In genomic region chr10:93177471-93177870, GRCm38 (mm10) we compare ENCODE assay signal across 19 mouse cellular contexts. TPM values are rescaled to one million over a fixed set of nuclear protein-coding genes. Genes with fewer than 3 reads are reported as not detected.
DNase-seq lines count a peak whose midpoint lies in the region; ATAC-seq lines count a peak whose summit lies in the region.
"Had no signal": no experiment of that assay in that cellular context is flagged by ENCODE, and none has a peak within 500 bp of the region (broad histone marks: within the 10 kb centered on the region; RNA-seq: fewer than 3 reads in every experiment).

No protein-coding gene starts in this region.

- H3K36me3 ChIP-seq in embryonic facial prominence, embryonic 13.5 days = no peaks in the 10 kb centered on the region
- H3K36me3 ChIP-seq in embryonic facial prominence, embryonic 10.5 days (replicated peaks) = peaks cover 10% of the 10 kb centered on the region
- peaks cover 4% of the 10 kb centered on the region for H3K36me3 ChIP-seq in heart, embryonic 16.5 days (ENCODE audit: control insufficient read depth, insufficient read depth)
- H3K36me3 ChIP-seq in lung, embryonic 16.5 days (ENCODE audit: control insufficient read depth, insufficient read depth, low read length) = no peaks in the 10 kb centered on the region
- H3K36me3 ChIP-seq in limb, embryonic 15.5 days = 0 out of 2 replicates have a peak, but pooled peaks cover 7% of the 10 kb centered on the region
- H3K36me3 ChIP-seq: embryonic facial prominence, embryonic 15.5 days; intestine, embryonic 15.5 days had no signal

- peak overlapping the region; percentile 48; the same call in 1 of the 2 replicates for H3K27ac ChIP-seq in embryonic facial prominence, embryonic 13.5 days
- no peak overlapping the region for H3K27ac ChIP-seq in embryonic facial prominence, embryonic 10.5 days (replicated peaks)
- H3K27ac ChIP-seq in heart, embryonic 16.5 days (ENCODE audit: low read length) = peak overlapping the region; percentile 76
- H3K27ac ChIP-seq in lung, embryonic 16.5 days (ENCODE audit: low read length) = peak overlapping the region; percentile 7; the same call in 1 of the 2 replicates
- H3K27ac ChIP-seq in limb, embryonic 15.5 days = peak overlapping the region; percentile 57; the same call in 1 of the 2 replicates
- H3K27ac ChIP-seq: embryonic facial prominence, embryonic 15.5 days; forebrain, embryonic 12.5 days; hindbrain, embryonic 12.5 days; intestine, embryonic 15.5 days; kidney, postnatal 0 days; stomach, embryonic 15.5 days had no signal

- no peaks in the 10 kb centered on the region for H3K9me3 ChIP-seq in embryonic facial prominence, embryonic 13.5 days
- no peaks in the 10 kb centered on the region for H3K9me3 ChIP-seq in embryonic facial prominence, embryonic 10.5 days
- no peaks in the 10 kb centered on the region for H3K9me3 ChIP-seq in heart, embryonic 16.5 days (replicated peaks; ENCODE audit: control insufficient read depth, low read length)
- H3K9me3 ChIP-seq in lung, embryonic 16.5 days (ENCODE audit: control insufficient read depth, low read length) = no peaks in the 10 kb centered on the region
- H3K9me3 ChIP-seq in limb, embryonic 15.5 days = no peaks in the 10 kb centered on the region
- H3K9me3 ChIP-seq: embryonic facial prominence, embryonic 15.5 days; forebrain, embryonic 12.5 days; hindbrain, embryonic 12.5 days; intestine, embryonic 15.5 days; stomach, embryonic 15.5 days had no signal

- ATAC-seq in embryonic facial prominence, embryonic 13.5 days (ENCODE audit: insufficient number of reproducible peaks, insufficient read depth, low FRiP score, low TSS enrichment, low read depth) = no peak
- ATAC-seq in heart, embryonic 16.5 days (replicated peaks; ENCODE audit: extremely low read depth, insufficient read depth, low FRiP score) = no peak
- ATAC-seq in lung, embryonic 16.5 days (ENCODE audit: low read depth) = no peak
- ATAC-seq in limb, embryonic 15.5 days (ENCODE audit: insufficient number of reproducible peaks, low FRiP score, low TSS enrichment, low read depth) = no peak
- ATAC-seq: intestine, embryonic 15.5 days had no signal

- intact Hi-C loops in heart, postnatal 10 days (cut with DNase I) = no loop called here

- H3K4me2 ChIP-seq in embryonic facial prominence, embryonic 13.5 days = no peak overlapping the region
- peak overlapping the region; percentile 56 for H3K4me2 ChIP-seq in heart, embryonic 16.5 days (ENCODE audit: low read depth, low read length)
- H3K4me2 ChIP-seq in lung, embryonic 16.5 days (ENCODE audit: low read depth, low read length) = no peak overlapping the region
- H3K4me2 ChIP-seq in limb, embryonic 15.5 days = no peak overlapping the region
- H3K4me2 ChIP-seq: embryonic facial prominence, embryonic 15.5 days; forebrain, embryonic 12.5 days; hindbrain, embryonic 12.5 days; intestine, embryonic 15.5 days; stomach, embryonic 15.5 days had no signal

- no peak overlapping the region for H3K9ac ChIP-seq in embryonic facial prominence, embryonic 13.5 days
- H3K9ac ChIP-seq in heart, embryonic 16.5 days (ENCODE audit: low read length) = no peak overlapping the region
- H3K9ac ChIP-seq in lung, embryonic 16.5 days (ENCODE audit: low read length) = no peak overlapping the region
- H3K9ac ChIP-seq in limb, embryonic 15.5 days = no peak overlapping the region
- H3K9ac ChIP-seq: embryonic facial prominence, embryonic 15.5 days; forebrain, embryonic 12.5 days; hindbrain, embryonic 12.5 days; intestine, embryonic 15.5 days; stomach, embryonic 15.5 days had no signal

- H3K4me3 ChIP-seq in embryonic facial prominence, embryonic 13.5 days = no peak overlapping the region
- H3K4me3 ChIP-seq in embryonic facial prominence, embryonic 10.5 days = no peak overlapping the region
- H3K4me3 ChIP-seq in heart, embryonic 16.5 days (ENCODE audit: low read length) = no peak overlapping the region
- H3K4me3 ChIP-seq in lung, embryonic 16.5 days (ENCODE audit: low read length) = no peak overlapping the region
- no peak overlapping the region for H3K4me3 ChIP-seq in limb, embryonic 15.5 days
- H3K4me3 ChIP-seq: embryonic facial prominence, embryonic 15.5 days; forebrain, embryonic 12.5 days; hindbrain, embryonic 12.5 days; intestine, embryonic 15.5 days; stomach, embryonic 15.5 days had no signal

- no peak for DNase-seq in embryonic facial prominence, embryonic 10.5 days (ENCODE audit: low spot score)
- DNase-seq in heart, postnatal 10 days = no peak
- DNase-seq in lung, postnatal 25 days (ENCODE audit: low spot score) = no peak
- no peak for DNase-seq in spleen, adult 12 weeks (ENCODE audit: low spot score)
- DNase-seq: adrenal gland, adult 8-10 months; cerebellum, adult 11-12 months; left cerebral cortex, postnatal 4 days; lung, adult 2 months had no signal

- H3K4me1 ChIP-seq in embryonic facial prominence, embryonic 13.5 days = peaks cover 16% of the 10 kb centered on the region
- 0 out of 2 replicates have a peak, but pooled peaks cover 3% of the 10 kb centered on the region for H3K4me1 ChIP-seq in embryonic facial prominence, embryonic 10.5 days
- peaks cover 37% of the 10 kb centered on the region for H3K4me1 ChIP-seq in heart, embryonic 16.5 days (ENCODE audit: control insufficient read depth, insufficient read depth, low read length)
- H3K4me1 ChIP-seq in lung, embryonic 16.5 days (replicated peaks; ENCODE audit: control insufficient read depth, insufficient read depth, low read length) = peaks cover 7% of the 10 kb centered on the region
- H3K4me1 ChIP-seq in limb, embryonic 15.5 days = peaks cover 8% of the 10 kb centered on the region; the same call in 1 of the 2 replicates
- H3K4me1 ChIP-seq: hindbrain, embryonic 12.5 days had no signal

- WGBS in embryonic facial prominence, embryonic 13.5 days = 46% methylated on average over 5 of the region's 5 CpGs
- 79% methylated on average over 5 of the region's 5 CpGs for WGBS in embryonic facial prominence, embryonic 10.5 days
- 30% methylated on average over 5 of the region's 5 CpGs for WGBS in heart, embryonic 16.5 days
- 58% methylated on average over 5 of the region's 5 CpGs for WGBS in lung, embryonic 16.5 days
- 36% methylated on average over 5 of the region's 5 CpGs for WGBS in limb, embryonic 15.5 days

- no peaks in the 10 kb centered on the region for H3K27me3 ChIP-seq in embryonic facial prominence, embryonic 13.5 days
- no peaks in the 10 kb centered on the region for H3K27me3 ChIP-seq in embryonic facial prominence, embryonic 10.5 days (replicated peaks; ENCODE audit: low read depth, poor library complexity, severe bottlenecking)
- no peaks in the 10 kb centered on the region for H3K27me3 ChIP-seq in heart, embryonic 16.5 days (ENCODE audit: control insufficient read depth, insufficient read depth, low read length)
- H3K27me3 ChIP-seq in lung, embryonic 16.5 days (ENCODE audit: control insufficient read depth, insufficient read depth, low read depth, low read length) = no peaks in the 10 kb centered on the region
- no peaks in the 10 kb centered on the region for H3K27me3 ChIP-seq in limb, embryonic 15.5 days
- H3K27me3 ChIP-seq: CH12.LX; embryonic facial prominence, embryonic 15.5 days; forebrain, embryonic 12.5 days; hindbrain, embryonic 12.5 days; intestine, embryonic 15.5 days; stomach, embryonic 15.5 days had no signal

RNA-seq across cellular contexts. Expression of gene Cdk17, which starts 16.8 kb away (rescaled TPM):
- polyA plus RNA-seq in embryonic facial prominence, embryonic 13.5 days (2015; fragmentation: Nextera tagmentation; extraction: Ambion mirVana) = 19.2 and 20.6 TPM in 2 replicates
- polyA plus RNA-seq in embryonic facial prominence, embryonic 10.5 days (2016; fragmentation: Nextera tagmentation; extraction: Ambion mirVana) = 18.1 and 19.0 TPM in 2 replicates
- 14.9 and 16.7 TPM in 2 replicates for polyA plus RNA-seq in heart, embryonic 16.5 days (2015; fragmentation: Nextera tagmentation; extraction: Ambion mirVana)
- 10 to 100 TPM; 30.1 to 36.7 TPM for total RNA-seq in heart, postnatal 10 days (2021)
- polyA plus RNA-seq in lung, embryonic 16.5 days (2015; fragmentation: Nextera tagmentation; extraction: Ambion mirVana) = 15.0 and 15.8 TPM in 2 replicates
- polyA plus RNA-seq in limb, embryonic 15.5 days (2015; fragmentation: Nextera tagmentation; extraction: Ambion mirVana) = 11.2 and 15.2 TPM in 2 replicates
